Mouse (Mus musculus) MEL (cell line): ENCODE data around the gene Fbxw2. TPM values are rescaled to one million over a fixed set of nuclear protein-coding genes. Genes with fewer than 3 reads are reported as not detected.

Source experiments
- DNase-seq: peaks from one replicate; pipeline ENCODE4 v3.0.0; 2011; ENCODE audit warnings: low read depth, low spot score
- H3K27ac ChIP-seq: 2 replicates; pipeline ENCODE4 v1.5.1; 2012; ENCODE audit warnings: low read depth, mild to moderate bottlenecking, control low read depth, low read length, moderate library complexity; ENCODE audit not compliant: control insufficient read depth
- H3K27me3 ChIP-seq, 2 experiments: fragments of 150-350 bp in 1 of 2; sonication (generic) in 1 of 2; 2 replicates each; pipeline ENCODE4 v1.6.1; 2012; ENCODE audit warnings: low read length in 2 of 2, mild to moderate bottlenecking in 2 of 2, improper control_type of control experiment in 1 of 2, moderate library complexity in 1 of 2; ENCODE audit not compliant: insufficient read depth in 2 of 2, control insufficient read depth in 1 of 2
- H3K36me3 ChIP-seq, 2 experiments: 2 replicates each; pipeline ENCODE4 v1.6.1; 2012 to 2014; ENCODE audit warnings: low read length in 2 of 2, improper control_type of control experiment in 1 of 2, inconsistent platforms in 1 of 2, mild to moderate bottlenecking in 1 of 2; ENCODE audit not compliant: insufficient read depth in 2 of 2, control insufficient read depth in 1 of 2
- H3K4me1 ChIP-seq, 2 experiments: fragments of 150-350 bp in 1 of 2; sonication (generic) in 1 of 2; 2 replicates each; pipeline ENCODE4 v1.6.1; 2012; ENCODE audit warnings: low read length in 2 of 2, improper control_type of control experiment in 1 of 2, mild to moderate bottlenecking in 1 of 2; ENCODE audit not compliant: insufficient read depth in 2 of 2, control insufficient read depth in 1 of 2
- H3K4me3 ChIP-seq, 2 experiments: fragments of 150-350 bp in 1 of 2; sonication (generic) in 1 of 2; 2 replicates each; pipeline ENCODE4 v1.5.1; 2012; ENCODE audit warnings: low read depth in 2 of 2, low read length in 2 of 2, mild to moderate bottlenecking in 2 of 2, moderate library complexity in 2 of 2, control low read depth in 1 of 2, improper control_type of control experiment in 1 of 2; ENCODE audit not compliant: control insufficient read depth in 1 of 2, insufficient read depth in 1 of 2
- H3K79me2 ChIP-seq: 2 replicates; pipeline ENCODE4 v1.6.1; 2012; ENCODE audit warnings: mild to moderate bottlenecking, low read length, moderate library complexity; ENCODE audit not compliant: control insufficient read depth, poor library complexity, insufficient read depth
- H3K9ac ChIP-seq: 2 replicates; pipeline ENCODE4 v1.6.1; 2012; ENCODE audit warnings: low read depth, mild to moderate bottlenecking, control low read depth, low read length, moderate library complexity; ENCODE audit not compliant: control insufficient read depth, poor library complexity, severe bottlenecking
- H3K9me3 ChIP-seq: fragments of 150-350 bp; sonication (generic); replicated peaks from 2 replicates; pipeline ENCODE4 v1.6.1; 2012; ENCODE audit warnings: mild to moderate bottlenecking, low read length, improper control_type of control experiment, moderate library complexity; ENCODE audit not compliant: insufficient read depth
- BHLHE40 ChIP-seq: IDR thresholded peaks from 2 replicates; pipeline ENCODE4 v1.6.1; 2012; ENCODE audit warnings: low read depth, mild to moderate bottlenecking, inconsistent platforms, low read length, improper control_type of control experiment, borderline replicate concordance
- CHD2 ChIP-seq: IDR thresholded peaks from 2 replicates; pipeline ENCODE4 v1.6.1; 2011; ENCODE audit warnings: low read length, improper control_type of control experiment
- CTCF ChIP-seq, 3 experiments: IDR thresholded peaks in 2 of 3; conservative IDR thresholded peaks in 1 of 3; 2 replicates each; pipeline ENCODE4 v1.5.1; 2011 to 2012; ENCODE audit warnings: low read length in 3 of 3, low read depth in 2 of 3, mild to moderate bottlenecking in 2 of 3, improper control_type of control experiment in 1 of 3, inconsistent platforms in 1 of 3, mixed read lengths in 1 of 3, moderate library complexity in 1 of 3; ENCODE audit not compliant: control insufficient read depth in 1 of 3, insufficient read depth in 1 of 3, poor library complexity in 1 of 3, severe bottlenecking in 1 of 3
- ELF1 ChIP-seq: IDR thresholded peaks from 2 replicates; pipeline ENCODE4 v1.6.1; 2014; ENCODE audit warnings: low read depth, mild to moderate bottlenecking, inconsistent platforms, low read length, improper control_type of control experiment, moderate library complexity
- GATA1 ChIP-seq: IDR thresholded peaks from 2 replicates; pipeline ENCODE4 v1.6.1; 2011; ENCODE audit warnings: low read depth, low read length, improper control_type of control experiment
- HCFC1 ChIP-seq: IDR thresholded peaks from 2 replicates; pipeline ENCODE4 v1.6.1; 2012; ENCODE audit warnings: low read depth, mild to moderate bottlenecking, inconsistent platforms, low read length, improper control_type of control experiment, moderate library complexity
- KAT2A ChIP-seq: conservative IDR thresholded peaks from 2 replicates; pipeline ENCODE4 v1.6.1; 2012; ENCODE audit warnings: low read depth, low read length, improper control_type of control experiment, inconsistent platforms
- MAX ChIP-seq: IDR thresholded peaks from 2 replicates; pipeline ENCODE4 v1.6.1; 2011; ENCODE audit warnings: low read length, improper control_type of control experiment
- NRF1 ChIP-seq: IDR thresholded peaks from 2 replicates; pipeline ENCODE4 v1.6.1; 2014; ENCODE audit warnings: low read depth, mild to moderate bottlenecking, inconsistent platforms, low read length, improper control_type of control experiment, moderate library complexity; ENCODE audit not compliant: poor library complexity, insufficient read depth, severe bottlenecking
- POLR2A ChIP-seq, 2 experiments: IDR thresholded peaks; 2 replicates each; pipeline ENCODE4 v1.6.1; 2011 to 2012; ENCODE audit warnings: low read length in 2 of 2, mild to moderate bottlenecking in 2 of 2, control low read depth in 1 of 2, improper control_type of control experiment in 1 of 2, low read depth in 1 of 2, moderate library complexity in 1 of 2; ENCODE audit not compliant: control insufficient read depth in 1 of 2, insufficient read depth in 1 of 2, poor library complexity in 1 of 2
- POLR2AphosphoS2 ChIP-seq: IDR thresholded peaks from 2 replicates; pipeline ENCODE4 v1.6.1; 2011; ENCODE audit warnings: low read length, improper control_type of control experiment
- POLR2AphosphoS5 ChIP-seq: IDR thresholded peaks from 2 replicates; pipeline ENCODE4 v1.6.1; 2012; ENCODE audit warnings: low read depth, borderline replicate concordance, mild to moderate bottlenecking, inconsistent platforms, low read length, moderate library complexity, mixed read lengths
- RCOR1 ChIP-seq: IDR thresholded peaks from 2 replicates; pipeline ENCODE4 v1.6.1; 2012; ENCODE audit warnings: low read depth, mild to moderate bottlenecking, inconsistent platforms, low read length, improper control_type of control experiment
- SMC3 ChIP-seq: IDR thresholded peaks from 2 replicates; pipeline ENCODE4 v1.6.1; 2011; ENCODE audit warnings: low read depth, low read length, improper control_type of control experiment
- TCF12 ChIP-seq: IDR thresholded peaks from 2 replicates; pipeline ENCODE4 v1.6.1; 2014; ENCODE audit warnings: low read depth, mild to moderate bottlenecking, inconsistent platforms, low read length, improper control_type of control experiment, moderate library complexity
- ZMIZ1 ChIP-seq: IDR thresholded peaks from 2 replicates; pipeline ENCODE4 v1.6.1; 2012; ENCODE audit warnings: low read depth, mild to moderate bottlenecking, inconsistent platforms, low read length, improper control_type of control experiment, moderate library complexity
- ZNF384 ChIP-seq: IDR thresholded peaks from 2 replicates; pipeline ENCODE4 v1.6.1; 2012; ENCODE audit warnings: low read depth, mild to moderate bottlenecking, inconsistent platforms, low read length, improper control_type of control experiment
- polyA plus RNA-seq, 2 experiments: library from polyadenylated mRNA; stranded (reverse) in 1 of 2; unstranded in 1 of 2; fragments of >175 nt in 1 of 2; fragments of >200 nt in 1 of 2; gene quantifications; 2 replicates each; pipeline versions ENCODE4 v1.2.1 to v1.2.4; 2012; ENCODE audit warnings: low replicate concordance in 2 of 2, low read depth in 1 of 2; ENCODE audit not compliant: insufficient read length in 2 of 2, insufficient read depth in 1 of 2, missing spikeins in 1 of 2
- total RNA-seq: library from RNA; depleted of rRNA; stranded (reverse); fragments of 300-350 nt; gene quantifications from 2 replicates; pipeline ENCODE4 v1.2.3, GENCODE M21; 2012

Fbxw2 gene
- total and polyA plus RNA-seq, 3 experiments: 43.7 to 101 (median 49.7) TPM

DNA sequence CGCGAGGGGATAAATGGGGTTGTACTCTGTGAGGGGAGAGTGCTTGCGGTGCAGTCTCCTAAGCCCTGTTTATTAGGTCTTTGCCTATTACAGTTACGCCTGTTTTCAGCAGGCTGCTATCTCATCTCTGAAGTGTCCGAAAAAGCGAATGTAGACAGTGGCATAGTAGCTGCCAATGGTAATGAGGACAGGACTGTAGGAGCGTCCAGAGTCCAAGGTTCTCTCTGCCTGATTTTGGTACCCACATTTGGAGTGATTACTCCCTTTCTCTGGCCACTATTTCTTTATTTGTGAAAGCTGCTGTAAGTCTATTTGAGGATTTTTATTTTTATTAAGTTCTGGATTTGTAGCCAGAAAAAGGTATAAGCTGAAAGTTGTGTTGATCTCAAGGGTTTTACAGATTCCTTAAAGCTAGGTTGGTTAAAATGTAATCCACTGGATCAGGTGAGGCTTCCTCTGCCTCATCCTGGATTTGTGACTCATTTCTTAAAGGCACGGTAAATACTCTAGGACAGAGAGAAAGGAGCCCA, 48.8 kb upstream of the Fbxw2 start, which contains the start of gene Psmd5:
Gene Psmd5 (minus strand): TSS at position 153 of the 530 bp plus-strand sequence.
- Histone ChIP-seq H3K79me2 (peaks cover 13% of the 10 kb centered on the region), H3K4me3 (no peak within 1 kb of the TSS), H3K9me3 (no peaks in the 10 kb centered on the region), H3K27ac (no peak within 1 kb of the TSS), H3K4me1 (peaks cover 5 to 8% of the 10 kb centered on the region in 2 experiments; a peak in 3 of 4 replicates), H3K36me3 (peaks cover 0 to 4% of the 10 kb centered on the region in 2 experiments; a peak in 2 of 4 replicates), H3K9ac (no peak within 1 kb of the TSS), H3K27me3 (no peaks in the 10 kb centered on the region)
- TF ChIP-seq POLR2AphosphoS2 (no peak), RCOR1 (no peak), POLR2A (IDR thresholded peaks at IDR 0.05; ENCODE audit: control insufficient read depth in 1 of 2, insufficient read depth in 1 of 2, low read depth in 1 of 2, low read length in 2 of 2, poor library complexity in 1 of 2) (no peak), NRF1 (no peak), POLR2AphosphoS5 (no peak), ELF1 (no peak), CTCF (IDR thresholded peaks at IDR 0.05 in 2 of 3, conservative IDR thresholded peaks at IDR 0.05 in 1 of 3; ENCODE audit: control insufficient read depth in 1 of 3, insufficient read depth in 1 of 3, low read depth in 2 of 3, low read length in 3 of 3, poor library complexity in 1 of 3, severe bottlenecking in 1 of 3) (no peak), TCF12 (no peak), SMC3 (no peak)
- no peak for DNase-seq

DNA sequence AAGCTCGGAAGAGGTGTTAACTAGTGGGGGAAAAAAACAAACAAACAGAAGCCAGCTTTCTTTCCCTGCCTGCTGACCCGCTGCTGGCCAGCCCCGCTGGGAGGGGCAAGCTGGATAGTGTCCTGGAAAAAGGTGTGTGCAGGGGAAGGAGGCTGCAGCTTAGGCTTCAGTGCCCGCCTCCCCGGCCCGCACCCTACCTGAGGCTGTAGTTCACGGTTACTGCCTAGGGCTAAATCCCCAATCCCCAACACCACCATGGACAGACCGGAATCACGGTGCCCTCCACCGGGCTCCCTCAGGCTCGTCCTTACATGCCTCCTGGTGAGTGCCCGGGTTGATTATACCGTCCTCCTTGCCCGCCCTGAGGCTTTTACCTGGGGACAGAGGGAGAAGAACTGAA, 48.2 kb upstream of the Fbxw2 start, which contains the start of gene Cutal:
Gene Cutal (plus strand): TSS at position 126 of the 400 bp plus-strand sequence.
- Histone ChIP-seq H3K79me2 (peaks cover 19% of the 10 kb centered on the region), H3K9me3 (no peaks in the 10 kb centered on the region), H3K27ac (no peak within 1 kb of the TSS), H3K36me3 (peaks cover 0 to 7% of the 10 kb centered on the region in 2 experiments; a peak in 2 of 4 replicates), H3K9ac (no peak within 1 kb of the TSS), H3K27me3 (no peaks in the 10 kb centered on the region), H3K4me3 (no peak within 1 kb of the TSS), H3K4me1 (peaks cover 3 to 6% of the 10 kb centered on the region in 2 experiments)
- no peak for DNase-seq
- no peak for TF ChIP-seq BHLHE40
- TF ChIP-seq ELF1: no peak
- TF ChIP-seq POLR2AphosphoS2: no peak
- TF ChIP-seq ZMIZ1: no peak
- no peak for TF ChIP-seq MAX
- no peak for TF ChIP-seq GATA1
- no peak for TF ChIP-seq ZNF384
- TF ChIP-seq KAT2A: no peak
- no peak for TF ChIP-seq HCFC1
- TF ChIP-seq CHD2: no peak
- TF ChIP-seq RCOR1: no peak
